Mouse (Mus musculus): ENCODE measurements around the gene Cog2. TPM values are rescaled to one million over a fixed set of nuclear protein-coding genes. Genes with fewer than 3 reads are reported as not detected.

Gene Cog2
- 10 to 100 TPM; 41.3 to 44.4 (median 42.9) TPM for polyA plus RNA-seq (2017; shearing (Covaris generic))

DNA sequence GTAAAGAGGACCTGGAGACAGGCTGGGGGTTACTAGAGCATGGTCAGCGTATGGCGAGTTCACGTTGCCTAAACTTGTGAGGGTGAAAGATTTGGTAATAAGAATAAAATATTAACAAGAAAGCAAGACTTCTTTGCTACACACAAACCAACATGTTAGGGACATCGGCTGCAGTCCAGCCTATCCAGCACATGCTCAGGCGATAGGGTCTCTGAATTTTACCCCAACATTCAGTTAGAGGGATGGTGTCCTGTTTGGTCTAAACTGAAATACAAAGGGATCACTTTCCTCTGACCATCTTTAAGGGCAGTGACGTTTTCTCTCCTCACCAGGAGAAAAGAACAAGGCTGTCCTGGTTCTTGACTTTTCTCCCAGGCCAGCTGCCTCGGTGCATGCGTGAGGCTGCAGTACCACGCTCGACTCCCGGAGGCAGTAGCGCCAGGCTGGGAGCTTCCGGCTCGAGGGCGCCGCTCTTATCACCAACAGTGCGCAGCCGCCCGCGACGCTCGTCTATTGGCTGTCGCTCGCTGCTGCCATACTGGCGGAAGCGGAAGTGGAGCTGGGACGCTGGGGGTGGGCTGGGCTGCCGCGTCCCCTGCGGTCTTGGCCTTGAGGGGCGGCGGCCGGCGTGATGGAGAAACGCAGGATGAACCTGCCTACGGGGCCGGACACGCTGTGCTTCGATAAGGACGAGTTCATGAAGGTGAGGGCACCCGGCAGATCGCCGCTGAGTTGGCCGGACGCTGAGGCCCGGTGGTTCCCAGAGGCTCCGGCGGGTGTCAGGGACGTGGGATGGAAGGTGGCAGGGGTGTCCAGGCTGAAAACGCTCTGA, at the start of gene Cog2:
Gene Cog2 (plus strand): TSS at position 519 of the 832 bp plus-strand sequence.
- ATAC-seq: peak; percentile 99

DNA sequence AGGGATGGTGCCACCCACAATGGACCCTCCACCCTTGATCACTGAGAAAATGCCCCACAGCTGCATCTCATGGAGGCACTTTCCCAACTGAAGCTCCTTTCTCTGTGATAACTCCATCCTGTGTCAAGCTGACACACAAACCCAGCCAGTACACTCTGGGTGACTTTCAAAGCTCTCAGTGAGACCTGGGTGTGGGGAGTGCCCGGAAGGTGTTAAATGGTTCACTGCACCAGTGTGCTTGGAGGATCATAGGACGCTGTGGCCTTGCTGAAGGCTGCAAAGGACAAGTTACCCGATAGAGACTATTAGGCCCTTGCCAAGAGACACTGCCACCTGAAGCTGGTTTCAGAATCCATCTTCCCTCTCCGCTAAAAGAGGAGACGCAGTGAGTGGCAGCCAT, 44.9 kb upstream of the Cog2 start:
- no peak for ATAC-seq

DNA sequence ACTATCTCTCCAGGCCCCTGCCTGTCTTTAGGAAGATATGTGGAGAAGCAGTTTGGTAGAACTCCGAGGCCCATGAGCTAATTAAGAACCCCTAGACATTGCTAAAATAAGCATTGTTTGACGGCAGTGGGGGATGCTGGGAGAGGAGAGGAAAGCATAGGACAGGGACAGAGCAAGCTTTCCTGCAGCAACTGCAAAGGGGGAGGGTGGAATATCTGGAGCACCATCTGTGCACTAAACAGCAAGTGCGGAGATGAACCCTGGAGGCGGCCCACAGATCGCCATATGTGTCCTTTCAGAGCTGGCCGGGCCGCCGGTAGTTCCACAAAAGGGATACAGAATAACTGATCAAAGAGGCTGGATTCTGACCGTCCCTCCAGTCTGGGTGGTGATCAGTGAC, 43.9 kb upstream of the Cog2 start:
- no peak for ATAC-seq

DNA sequence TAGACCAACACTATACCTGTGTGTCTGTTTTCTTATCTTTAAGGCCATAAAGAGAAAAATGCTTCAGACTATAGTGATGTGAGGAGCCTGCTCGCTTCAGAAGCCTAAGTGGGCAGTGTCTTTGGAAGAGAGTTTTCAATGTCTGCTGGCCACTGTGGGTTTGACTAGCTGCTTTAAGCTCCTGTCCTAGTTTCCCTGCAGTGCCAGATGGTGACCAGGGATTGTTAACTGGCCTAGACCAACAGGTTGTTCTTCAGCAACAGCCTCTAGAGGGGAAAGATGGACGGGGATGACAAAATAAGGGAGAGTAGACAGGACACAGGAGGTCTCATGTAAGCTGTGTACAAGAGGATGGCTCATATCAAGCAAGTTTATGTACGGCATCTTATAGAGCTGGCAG, 41.3 kb upstream of the Cog2 start:
- no peak for ATAC-seq

DNA sequence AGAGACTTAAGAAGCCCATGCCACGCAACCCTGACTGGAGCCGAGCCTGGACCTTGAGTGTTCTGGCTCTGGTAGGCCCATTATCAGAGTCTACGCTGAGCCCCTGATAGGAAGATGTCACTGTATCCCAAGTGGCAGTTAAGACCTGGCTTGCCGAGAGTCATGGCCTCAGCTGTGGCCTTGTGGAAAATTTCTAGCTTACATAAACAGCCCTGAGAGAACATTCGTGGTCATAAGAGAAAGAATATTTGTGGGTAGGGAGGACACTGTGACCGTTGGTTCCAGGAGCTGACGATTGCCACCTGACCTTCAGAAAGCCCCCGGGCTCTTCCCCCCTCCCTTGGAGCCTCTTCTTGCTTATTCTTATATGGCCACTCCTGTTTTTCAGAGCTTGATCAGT, 40.2 kb upstream of the Cog2 start:
- ATAC-seq: no peak

GRCm38 (mm10) chr8:124482790-124483189, 37.8 kb upstream of the Cog2 start:
- no peak for ATAC-seq

DNA sequence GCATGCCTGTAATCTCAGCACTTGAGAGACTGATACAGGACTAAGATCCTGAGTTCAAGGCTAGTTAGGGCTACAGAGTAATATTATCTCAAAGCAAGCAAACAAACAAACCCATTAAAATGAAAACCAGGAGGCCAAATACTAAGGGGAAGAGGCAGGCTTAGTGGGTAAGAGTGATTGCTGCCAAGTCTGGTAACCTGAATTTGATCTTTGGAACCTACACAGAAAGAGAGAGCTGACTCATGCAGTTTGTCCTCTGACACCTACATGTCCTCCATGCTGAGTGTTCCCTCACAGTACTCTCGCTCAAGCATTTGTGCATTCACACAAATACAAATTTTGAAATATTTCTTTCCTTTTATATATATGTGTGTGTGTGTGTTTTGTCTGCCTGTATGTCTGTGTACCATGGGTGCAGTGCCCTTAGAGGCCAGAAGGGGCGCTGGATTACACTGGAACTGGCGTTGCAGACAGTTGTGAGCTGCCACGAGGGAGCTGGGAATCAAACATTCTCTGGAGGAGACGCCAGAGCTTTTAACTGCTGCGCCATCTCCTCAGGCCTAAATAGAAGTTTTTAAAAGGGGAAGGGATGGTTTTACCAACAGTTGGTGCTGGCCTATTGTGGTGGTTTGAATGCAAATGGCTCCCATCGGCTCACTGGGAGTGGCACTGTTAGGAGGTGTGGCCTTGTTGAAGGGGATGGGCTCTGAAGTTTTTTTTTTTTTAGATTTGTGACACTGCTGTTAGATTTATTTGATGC, 37.0 kb upstream of the Cog2 start:
- ATAC-seq: no peak

GRCm38 (mm10) chr8:124489311-124489710, 31.3 kb upstream of the Cog2 start:
- no peak for ATAC-seq

DNA sequence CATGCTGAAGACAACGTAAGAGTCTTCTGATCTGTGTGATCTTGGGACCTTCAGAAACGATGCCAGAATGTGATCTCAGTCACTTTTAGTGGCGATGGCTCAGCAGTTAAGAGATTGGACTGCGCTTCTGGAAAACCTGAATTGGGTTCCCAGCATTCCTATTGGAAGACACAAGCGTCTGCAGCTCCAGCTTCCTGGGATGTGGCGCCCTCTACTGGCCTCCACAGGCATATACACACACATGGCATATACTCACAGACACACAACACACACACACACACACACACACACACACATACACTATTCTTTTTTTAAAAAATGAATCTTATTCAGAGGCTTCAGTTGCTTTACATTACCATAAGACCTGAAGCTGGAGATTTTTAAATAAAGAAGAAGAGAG, 30.8 kb upstream of the Cog2 start:
- no peak for ATAC-seq

DNA sequence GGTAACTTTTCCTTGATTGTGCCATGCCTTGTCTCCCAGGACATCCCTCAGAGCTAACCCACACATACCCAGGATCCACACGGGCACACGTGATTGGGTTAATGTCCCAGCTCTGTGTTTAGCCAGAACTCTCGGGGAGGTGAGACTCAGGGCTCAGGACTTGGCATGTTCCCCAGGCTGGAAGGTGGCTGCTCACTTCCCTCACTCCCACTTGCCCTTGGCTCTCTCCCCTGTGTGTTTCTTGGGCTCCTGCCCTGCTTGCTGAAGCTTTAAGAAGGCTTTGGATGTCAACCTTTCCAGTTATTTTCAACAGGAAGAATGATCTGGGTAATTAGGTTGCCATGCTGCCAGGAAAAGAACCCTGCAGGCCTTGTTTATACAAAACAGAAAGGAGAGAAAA, 26.2 kb upstream of the Cog2 start:
- no peak for ATAC-seq

- no peak for ATAC-seq
These were observed 25.6 kb upstream of the Cog2 start for GRCm38 (mm10) chr8:124494955-124495354.

DNA sequence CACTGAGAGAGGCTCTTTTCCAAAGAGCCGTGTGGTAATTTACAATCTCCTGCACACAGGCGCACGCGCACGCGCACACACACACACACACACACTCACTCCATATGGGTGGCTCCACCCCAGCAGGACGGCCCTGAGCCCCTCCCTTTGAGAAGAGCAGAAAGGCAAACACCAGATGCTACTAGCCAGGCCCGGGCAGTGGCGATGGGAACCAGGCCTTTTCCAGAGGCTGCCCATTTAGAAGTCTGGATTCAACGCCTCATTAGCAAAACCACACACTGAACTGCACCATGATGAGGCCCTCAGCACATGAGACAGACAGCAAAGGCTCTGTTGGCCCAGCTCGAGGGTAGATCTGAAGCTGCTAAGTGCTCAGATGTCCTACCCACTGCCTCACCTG, 24.9 kb upstream of the Cog2 start:
- no peak for ATAC-seq

DNA sequence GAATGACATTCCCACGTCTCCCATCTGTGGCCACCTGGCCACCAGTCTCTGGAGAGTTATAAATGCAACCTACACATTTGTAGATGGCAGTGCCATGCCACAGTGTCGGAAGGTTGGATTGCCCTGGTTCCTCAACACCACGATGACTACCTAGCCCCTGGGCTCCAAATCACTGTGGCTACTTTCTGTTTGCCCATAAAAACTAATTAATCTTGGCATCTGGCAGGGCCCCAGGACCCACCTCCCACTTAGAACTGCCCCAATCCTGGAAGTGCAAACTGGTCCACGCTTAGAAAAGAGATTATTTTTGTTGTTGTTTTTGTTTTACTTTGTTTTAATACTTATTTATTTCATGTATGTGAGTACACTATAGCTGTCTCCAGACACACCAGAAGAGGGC, 24.3 kb upstream of the Cog2 start:
- no peak for ATAC-seq

GRCm38 (mm10) chr8:124496871-124497270, 23.7 kb upstream of the Cog2 start:
- no peak for ATAC-seq

- no peak for ATAC-seq
These were observed 22.2 kb upstream of the Cog2 start for GRCm38 (mm10) chr8:124498398-124498797.

- ATAC-seq: no peak
These were observed 21.2 kb upstream of the Cog2 start for GRCm38 (mm10) chr8:124499236-124499937.

- no peak for ATAC-seq
These were observed 20.7 kb upstream of the Cog2 start for GRCm38 (mm10) chr8:124499938-124500239.

DNA sequence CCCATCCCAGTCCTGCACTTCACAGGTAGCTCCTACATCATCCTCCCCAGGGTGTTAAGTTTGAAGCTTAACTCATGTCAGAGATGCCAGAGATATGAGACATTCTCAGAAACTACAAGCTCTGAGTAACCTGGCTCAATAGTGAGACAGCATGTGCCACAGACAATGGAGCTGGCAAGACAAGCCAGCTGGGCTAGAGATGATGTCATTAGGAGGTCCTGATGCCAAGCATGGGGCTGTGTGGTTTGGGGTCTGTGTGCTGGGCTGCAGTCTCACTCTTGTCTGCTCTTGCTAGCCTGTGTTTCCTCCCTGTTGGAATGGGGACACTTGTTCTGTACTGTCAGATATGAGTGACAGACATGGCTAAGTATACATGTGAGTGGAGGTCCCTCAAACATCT, 14.9 kb upstream of the Cog2 start:
- ATAC-seq: no peak

DNA sequence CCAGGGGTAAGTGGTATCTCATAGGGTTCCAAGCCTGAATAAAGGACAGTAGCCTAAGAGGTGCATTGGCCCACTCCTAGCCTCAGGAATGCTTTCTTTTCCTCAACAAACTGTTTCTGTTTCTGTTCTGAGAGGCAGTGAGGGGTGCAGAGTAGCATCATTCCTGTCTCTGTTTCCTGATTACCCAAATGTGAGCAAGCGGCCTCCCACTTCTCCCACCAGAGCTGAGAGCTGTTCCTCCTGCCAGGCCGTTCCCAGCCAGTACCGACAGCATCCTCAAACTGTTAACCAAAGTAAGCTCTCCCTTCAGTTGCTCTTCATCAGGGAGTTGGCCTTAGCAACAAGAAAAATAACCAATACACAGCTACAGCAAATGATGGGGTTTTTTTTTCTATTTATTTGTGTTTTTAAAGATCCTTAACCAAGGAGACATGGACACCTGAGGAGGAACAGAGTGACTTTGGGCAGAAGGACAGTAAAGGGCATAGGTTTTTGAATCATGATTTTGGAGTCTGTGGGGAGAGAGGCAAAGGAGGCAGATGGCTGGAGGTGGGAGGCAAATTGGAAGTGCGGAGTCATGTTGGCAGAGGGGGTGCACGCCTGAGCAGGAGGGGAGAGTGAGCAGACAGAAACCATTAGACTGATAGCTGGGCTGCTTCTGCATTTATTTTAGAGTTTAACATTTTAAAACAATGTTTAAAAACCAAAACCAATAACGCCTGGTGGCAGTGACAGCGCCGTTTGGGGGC, 12.8 kb upstream of the Cog2 start:
- ATAC-seq: no peak

DNA sequence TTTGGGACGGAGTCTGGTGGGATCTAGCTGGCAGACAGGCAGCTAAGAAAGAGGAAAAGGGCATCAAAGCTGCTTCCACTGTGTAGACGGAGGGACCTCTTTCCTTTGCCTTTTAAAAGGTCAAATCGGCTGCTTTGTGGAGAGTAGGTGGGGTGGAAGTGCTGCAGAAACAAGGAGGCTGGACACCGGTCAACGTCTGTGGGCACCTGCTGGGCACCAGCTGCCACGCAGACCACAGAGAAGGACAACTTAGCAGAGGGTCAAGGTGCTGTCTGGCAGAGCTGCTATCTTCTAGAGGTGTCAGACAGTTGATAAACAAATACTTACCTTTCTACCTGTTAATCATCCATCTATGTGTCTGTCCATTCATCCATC, 12.3 kb upstream of the Cog2 start:
- no peak for ATAC-seq

DNA sequence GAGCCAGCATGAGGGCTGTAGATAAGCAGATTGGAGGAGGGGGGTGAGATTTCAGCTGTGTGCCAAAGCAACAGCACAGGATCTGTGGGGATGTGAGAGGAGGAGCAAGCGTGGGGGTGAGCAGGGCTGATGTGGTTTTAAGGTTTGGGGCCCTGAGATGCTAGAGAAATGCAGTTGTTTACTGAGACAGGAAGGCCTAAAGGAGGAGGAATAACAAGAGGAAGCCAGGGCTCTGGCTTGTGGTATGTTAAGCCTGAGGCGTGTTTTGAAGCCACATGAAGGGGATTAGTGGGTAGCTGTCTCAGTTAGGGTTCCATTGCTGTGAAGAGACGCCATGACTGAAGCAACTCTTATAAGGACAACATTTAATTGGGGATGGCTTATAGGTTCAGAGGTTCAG, 11.4 kb upstream of the Cog2 start:
- ATAC-seq: no peak

DNA sequence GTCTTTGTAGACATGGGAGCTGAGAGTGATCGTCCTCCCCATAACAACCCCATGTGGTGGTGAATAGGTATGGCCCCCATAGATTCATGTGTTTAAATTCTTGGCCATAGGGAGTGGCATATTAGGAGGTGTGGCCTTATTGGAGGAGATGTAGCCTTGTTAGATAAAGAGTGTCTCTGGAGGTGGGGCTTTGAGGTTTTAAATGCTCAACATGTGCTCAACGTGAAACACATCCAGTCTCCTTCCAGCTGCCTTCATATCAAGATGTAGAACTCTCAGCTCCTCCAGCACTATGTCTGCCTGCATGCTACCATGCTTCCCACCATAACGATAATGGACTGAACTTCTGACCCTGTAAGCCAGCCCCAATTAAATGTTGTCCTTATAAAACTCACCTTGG, 4.5 kb upstream of the Cog2 start:
- ATAC-seq: no peak

DNA sequence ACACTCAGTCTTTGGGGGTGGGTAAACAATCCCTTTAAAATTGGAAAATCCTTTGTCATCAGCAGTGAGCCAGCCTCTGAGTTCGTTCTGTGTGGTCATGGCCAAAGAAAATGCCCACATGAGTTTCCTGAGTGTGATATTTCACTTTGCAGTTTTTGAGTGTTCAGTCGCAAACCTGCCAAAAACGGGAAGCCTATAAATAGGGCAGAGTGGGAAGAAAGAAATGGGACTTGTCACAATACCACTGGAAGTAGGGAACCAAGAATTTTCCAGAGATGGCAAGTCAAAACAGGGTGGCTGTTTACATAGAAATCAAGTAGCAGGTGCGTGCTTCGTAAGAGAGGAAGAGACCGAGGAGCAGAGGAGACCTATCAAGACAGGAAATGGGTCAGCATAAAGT, 4.0 kb upstream of the Cog2 start:
- ATAC-seq: no peak
